Mouse (Mus musculus) kidney, adult 2 months (tissue): Measurements from ENCODE around the gene Hdgf.

ENCODE experiments used
- CTCF ChIP-seq: fragments of 200-500 bp; conservative IDR thresholded peaks from 2 replicates; pipeline ENCODE4 v1.5.1; 2011; ENCODE audit warnings: low read depth, mild to moderate bottlenecking, control low read depth, low read length, moderate library complexity, mixed read lengths; ENCODE audit not compliant: insufficient read depth, insufficient read length
- POLR2A ChIP-seq: fragments of 200-500 bp; IDR thresholded peaks from one replicate; pipeline ENCODE4 v1.6.1; 2011; ENCODE audit warnings: low read depth, low read length, control low read depth

DNA sequence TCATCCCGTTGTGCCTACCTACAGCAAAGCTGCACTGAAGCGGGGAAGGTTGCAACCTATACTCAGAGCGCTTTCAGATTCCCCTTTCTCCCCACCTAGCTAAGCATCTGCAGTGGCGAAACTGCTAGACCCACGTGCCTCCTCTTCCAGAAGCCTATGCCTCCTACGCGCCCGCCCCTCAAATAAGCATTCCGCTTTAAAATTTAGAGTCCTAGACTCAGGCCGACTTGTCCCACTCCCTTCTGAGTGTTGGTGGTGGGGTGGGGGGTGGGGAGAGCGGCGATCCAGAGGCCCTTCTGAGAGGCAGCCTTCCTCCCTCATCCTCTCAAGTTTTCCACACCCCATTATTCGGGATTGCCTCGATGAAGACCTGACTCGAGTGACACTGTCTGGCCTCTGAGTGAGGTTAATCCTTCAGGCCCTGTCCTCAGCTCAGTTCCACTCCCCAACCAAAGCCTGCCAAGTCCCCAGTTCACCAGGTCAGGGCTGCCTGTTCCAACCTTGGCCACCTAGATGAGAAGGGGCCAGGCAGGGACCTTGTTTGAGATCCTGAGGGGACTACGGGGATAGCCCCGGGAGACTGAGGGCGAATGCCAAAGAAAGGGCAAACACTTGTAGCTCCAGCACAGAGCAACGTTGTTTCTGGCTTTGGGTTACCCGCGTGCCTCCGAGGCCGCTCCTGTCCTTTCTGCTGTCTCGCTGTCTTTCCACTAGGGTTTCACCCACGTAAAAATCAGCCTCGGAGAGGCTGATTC is 41.1 kb downstream of the Hdgf start:
- TF ChIP-seq CTCF (no peak), POLR2A (no peak)
